Comparison of ENCODE assay signal across 17 mouse cellular contexts in genomic region chr10:122693911-122694618, GRCm38 (mm10). TPM values are rescaled to one million over a fixed set of nuclear protein-coding genes. Genes with fewer than 3 reads are reported as not detected.
DNase-seq lines count a peak whose midpoint lies in the region; ATAC-seq and TF ChIP-seq lines count a peak whose summit lies in the region.
"Had no signal": no experiment of that assay in that cellular context is flagged by ENCODE, and none has a peak within 500 bp of the region (broad histone marks: within the 10 kb centered on the region; RNA-seq: fewer than 3 reads in every experiment).

No protein-coding gene starts in this region.

- no peak overlapping the region for H3K4me2 ChIP-seq in intestine, embryonic 15.5 days (replicated peaks)
- no peak overlapping the region for H3K4me2 ChIP-seq in intestine, postnatal 0 days (replicated peaks; ENCODE audit: low read depth)
- H3K4me2 ChIP-seq in midbrain, embryonic 12.5 days (replicated peaks) = no peak overlapping the region
- no peak overlapping the region for H3K4me2 ChIP-seq in midbrain, postnatal 0 days (ENCODE audit: low read depth, low read length, poor library complexity, severe bottlenecking)
- H3K4me2 ChIP-seq in limb, embryonic 11.5 days (ENCODE audit: low read depth, severe bottlenecking) = no peak overlapping the region
- H3K4me2 ChIP-seq: embryonic facial prominence, embryonic 15.5 days; forebrain, embryonic 15.5 days; limb, embryonic 15.5 days; lung, embryonic 15.5 days had no signal

- H3K9ac ChIP-seq in intestine, embryonic 15.5 days = no peak overlapping the region
- no peak overlapping the region for H3K9ac ChIP-seq in intestine, postnatal 0 days (ENCODE audit: low read depth, low read length)
- H3K9ac ChIP-seq in midbrain, embryonic 12.5 days (replicated peaks) = no peak overlapping the region
- no peak overlapping the region for H3K9ac ChIP-seq in midbrain, postnatal 0 days (replicated peaks; ENCODE audit: low read length, poor library complexity, severe bottlenecking)
- H3K9ac ChIP-seq in limb, embryonic 11.5 days (ENCODE audit: low read length) = no peak overlapping the region
- H3K9ac ChIP-seq in heart, adult 2 months (ENCODE audit: low read depth, low read length) = no peak overlapping the region
- H3K9ac ChIP-seq: embryonic facial prominence, embryonic 15.5 days; forebrain, embryonic 15.5 days; limb, embryonic 15.5 days; lung, embryonic 15.5 days had no signal

- no peaks in the 10 kb centered on the region for H3K9me3 ChIP-seq in intestine, embryonic 15.5 days
- H3K9me3 ChIP-seq in intestine, postnatal 0 days (ENCODE audit: control insufficient read depth) = no peaks in the 10 kb centered on the region
- no peaks in the 10 kb centered on the region for H3K9me3 ChIP-seq in midbrain, embryonic 12.5 days
- no peaks in the 10 kb centered on the region for H3K9me3 ChIP-seq in midbrain, postnatal 0 days (ENCODE audit: low read length)
- H3K9me3 ChIP-seq in limb, embryonic 11.5 days (ENCODE audit: control insufficient read depth, low read length) = no peaks in the 10 kb centered on the region
- H3K9me3 ChIP-seq: embryonic facial prominence, embryonic 15.5 days; forebrain, embryonic 15.5 days; limb, embryonic 15.5 days; lung, embryonic 15.5 days had no signal

- no peaks in the 10 kb centered on the region; the same call in none of the 2 replicates for H3K79me2 ChIP-seq in heart, adult 2 months (replicated peaks; ENCODE audit: control insufficient read depth, insufficient read depth, low read length)

- H3K27ac ChIP-seq in intestine, embryonic 15.5 days = no peak overlapping the region
- H3K27ac ChIP-seq in intestine, postnatal 0 days (ENCODE audit: low read depth, low read length) = no peak overlapping the region
- no peak overlapping the region for H3K27ac ChIP-seq in midbrain, embryonic 12.5 days (replicated peaks)
- H3K27ac ChIP-seq in midbrain, postnatal 0 days (ENCODE audit: low read depth, low read length) = no peak overlapping the region
- H3K27ac ChIP-seq in limb, embryonic 11.5 days (replicated peaks; ENCODE audit: low read depth, low read length) = no peak overlapping the region
- H3K27ac ChIP-seq in heart, adult 2 months = no peak overlapping the region
- H3K27ac ChIP-seq: embryonic facial prominence, embryonic 15.5 days; forebrain, embryonic 15.5 days; limb, embryonic 15.5 days; lung, embryonic 15.5 days had no signal

- H3K36me3 ChIP-seq in intestine, embryonic 15.5 days = no peaks in the 10 kb centered on the region
- no peaks in the 10 kb centered on the region for H3K36me3 ChIP-seq in intestine, postnatal 0 days (ENCODE audit: control insufficient read depth, insufficient read depth)
- H3K36me3 ChIP-seq in midbrain, embryonic 12.5 days = no peaks in the 10 kb centered on the region
- H3K36me3 ChIP-seq in midbrain, postnatal 0 days (ENCODE audit: insufficient read depth, low read length) = no peaks in the 10 kb centered on the region
- H3K36me3 ChIP-seq in limb, embryonic 11.5 days (ENCODE audit: control insufficient read depth, insufficient read depth, low read length) = no peaks in the 10 kb centered on the region
- H3K36me3 ChIP-seq in heart, adult 2 months (ENCODE audit: control insufficient read depth, insufficient read depth, low read length) = no peaks in the 10 kb centered on the region
- H3K36me3 ChIP-seq: embryonic facial prominence, embryonic 15.5 days; forebrain, embryonic 15.5 days; limb, embryonic 15.5 days; lung, embryonic 15.5 days had no signal

- TF ChIP-seq CTCF in intestine, postnatal 0 days (IDR thresholded peaks at IDR 0.05; ENCODE audit: low read depth) = no peak
- TF ChIP-seq CTCF in midbrain, postnatal 0 days (IDR thresholded peaks at IDR 0.05) = no peak
- TF ChIP-seq CTCF in heart, adult 2 months (IDR thresholded peaks at IDR 0.05) = no peak

- ATAC-seq in intestine, embryonic 15.5 days = peak; percentile 33; the same call in 1 of the 2 replicates
- no peak for ATAC-seq in intestine, postnatal 0 days
- ATAC-seq in midbrain, embryonic 12.5 days (ENCODE audit: low FRiP score, low read depth) = peak; percentile 44; the same call in 1 of the 2 replicates
- no peak for ATAC-seq in midbrain, postnatal 0 days (ENCODE audit: low FRiP score)
- ATAC-seq in limb, embryonic 11.5 days (ENCODE audit: insufficient number of reproducible peaks, low FRiP score, low TSS enrichment, low read depth) = no peak

- H3K27me3 ChIP-seq in intestine, embryonic 15.5 days (replicated peaks) = no peaks in the 10 kb centered on the region
- no peaks in the 10 kb centered on the region for H3K27me3 ChIP-seq in intestine, postnatal 0 days (replicated peaks; ENCODE audit: control insufficient read depth, insufficient read depth, low read length)
- no peaks in the 10 kb centered on the region for H3K27me3 ChIP-seq in midbrain, embryonic 12.5 days
- H3K27me3 ChIP-seq in midbrain, postnatal 0 days (ENCODE audit: insufficient read depth, low read length) = no peaks in the 10 kb centered on the region
- H3K27me3 ChIP-seq in limb, embryonic 11.5 days (ENCODE audit: control insufficient read depth, insufficient read depth, low read length) = no peaks in the 10 kb centered on the region
- no peaks in the 10 kb centered on the region for H3K27me3 ChIP-seq in heart, adult 2 months (ENCODE audit: control insufficient read depth, insufficient read depth, low read length)
- H3K27me3 ChIP-seq: embryonic facial prominence, embryonic 15.5 days; forebrain, embryonic 15.5 days; limb, embryonic 15.5 days; lung, embryonic 15.5 days had no signal

- TF ChIP-seq POLR2A in heart, adult 2 months (IDR thresholded peaks at IDR 0.05; ENCODE audit: insufficient read depth, low read depth, low read length) = no peak

- TF ChIP-seq EP300 in heart, adult 2 months (IDR thresholded peaks at IDR 0.05; ENCODE audit: insufficient read depth, low read depth, low read length) = no peak

- no peak for DNase-seq in midbrain, postnatal 0 days (ENCODE audit: low spot score)
- DNase-seq in limb, embryonic 11.5 days (ENCODE audit: low spot score) = peak; percentile 35
- peak; percentile 41 for DNase-seq in retina, embryonic 14.5 days (ENCODE audit: low spot score)
- DNase-seq in adrenal gland, adult 8-10 months = no peak
- DNase-seq in heart, adult 2 months = no peak
- DNase-seq: adrenal gland, postnatal 25 days; B cell, adult 2 months; heart, postnatal 10 days; kidney, adult 9 months; thymus, adult 2 months had no signal

- H3K4me1 ChIP-seq in intestine, embryonic 15.5 days (replicated peaks) = no peaks in the 10 kb centered on the region
- H3K4me1 ChIP-seq in intestine, postnatal 0 days (replicated peaks; ENCODE audit: control insufficient read depth, insufficient read depth, low read length) = no peaks in the 10 kb centered on the region
- H3K4me1 ChIP-seq in midbrain, embryonic 12.5 days = peaks cover 14% of the 10 kb centered on the region
- peaks cover 6% of the 10 kb centered on the region; the same call in 1 of the 2 replicates for H3K4me1 ChIP-seq in midbrain, postnatal 0 days (ENCODE audit: insufficient read depth, low read length)
- peaks cover 6% of the 10 kb centered on the region for H3K4me1 ChIP-seq in limb, embryonic 11.5 days (ENCODE audit: control insufficient read depth, insufficient read depth, low read length)
- H3K4me1 ChIP-seq in heart, adult 2 months (ENCODE audit: control insufficient read depth, insufficient read depth, low read length) = no peaks in the 10 kb centered on the region
- H3K4me1 ChIP-seq: embryonic facial prominence, embryonic 15.5 days; limb, embryonic 15.5 days; lung, embryonic 15.5 days had no signal

- intact Hi-C loops in heart, adult 2 months (cut with DNase I) = no loop called here

- H3K4me3 ChIP-seq in intestine, embryonic 15.5 days (replicated peaks) = no peak overlapping the region
- no peak overlapping the region for H3K4me3 ChIP-seq in intestine, postnatal 0 days (ENCODE audit: low read depth, low read length)
- no peak overlapping the region for H3K4me3 ChIP-seq in midbrain, embryonic 12.5 days
- H3K4me3 ChIP-seq in midbrain, postnatal 0 days (ENCODE audit: low read depth, low read length) = no peak overlapping the region
- H3K4me3 ChIP-seq in limb, embryonic 11.5 days (ENCODE audit: low read depth, low read length) = no peak overlapping the region
- H3K4me3 ChIP-seq in heart, adult 2 months = no peak overlapping the region
- H3K4me3 ChIP-seq: embryonic facial prominence, embryonic 15.5 days; forebrain, embryonic 15.5 days; limb, embryonic 15.5 days; lung, embryonic 15.5 days had no signal

- 84% methylated on average over 17 of the region's 17 CpGs for WGBS in intestine, embryonic 15.5 days
- WGBS in intestine, postnatal 0 days = 81% methylated on average over 17 of the region's 17 CpGs
- 69% methylated on average over 17 of the region's 17 CpGs for WGBS in midbrain, embryonic 12.5 days
- WGBS in midbrain, postnatal 0 days = 66% methylated on average over 17 of the region's 17 CpGs
- 69% methylated on average over 17 of the region's 17 CpGs for WGBS in limb, embryonic 11.5 days
- 71% methylated on average over 17 of the region's 17 CpGs for WGBS in heart, adult 2 months

RNA-seq across cellular contexts. Expression of gene Ppm1h, which starts 15.5 kb away (rescaled TPM):
- polyA plus RNA-seq in intestine, embryonic 15.5 days (2015; fragmentation: Nextera tagmentation; extraction: Ambion mirVana) = 13.7 and 14.8 TPM in 2 replicates
- polyA plus RNA-seq in intestine, postnatal 0 days (2015; fragmentation: Nextera tagmentation; extraction: Ambion mirVana) = 17.9 and 20.7 TPM in 2 replicates
- polyA plus RNA-seq in midbrain, embryonic 12.5 days (2016; fragmentation: Nextera tagmentation; extraction: Ambion mirVana) = 8.1 and 9.2 TPM in 2 replicates
- total RNA-seq in midbrain, postnatal 0 days (2014; rRNA removed) = 34.8 and 42.8 TPM in 2 replicates
- polyA plus RNA-seq in midbrain, postnatal 0 days (2015; fragmentation: Nextera tagmentation; extraction: Ambion mirVana) = 25.9 and 28.0 TPM in 2 replicates
- 4.7 and 5.1 TPM in 2 replicates for polyA plus RNA-seq in limb, embryonic 11.5 days (2014; fragmentation: Nextera tagmentation; extraction: Ambion mirVana)
- total RNA-seq in adrenal gland, adult 8-10 months (2022) = 10 to 100 TPM; 20.7 to 25.8 (median 24.2) TPM
- 1 to 10 TPM; 6.4 to 7.8 TPM for total RNA-seq in heart, adult 2 months (2021)
- 4.5 and 7.3 TPM in 2 replicates for polyA plus RNA-seq in heart, adult 2 months (2012; rRNA removed)

Comparison
In these comparisons a context has a peak if more than half of its experiments do, and no peak if none do; other contexts are left out.
1. ATAC-seq: peak in intestine, embryonic 15.5 days (single experiment) and midbrain, embryonic 12.5 days (single experiment); none in intestine, postnatal 0 days (single experiment), midbrain, postnatal 0 days (single experiment) and limb, embryonic 11.5 days (single experiment).
2. DNase-seq: peak in limb, embryonic 11.5 days (single experiment) and retina, embryonic 14.5 days (single experiment); none in midbrain, postnatal 0 days (single experiment), adrenal gland, adult 8-10 months (single experiment) and heart, adult 2 months (0 of 2).